Mouse (Mus musculus) naive thymus-derived CD4-positive, alpha-beta T cell, adult 2 months (primary cell): ENCODE data around the gene Ten1.

Experiments used
- DNase-seq: peaks from one replicate; pipeline ENCODE4 v3.0.0-alpha.2; 2011; ENCODE audit warnings: low read depth

Ten1 gene

DNA sequence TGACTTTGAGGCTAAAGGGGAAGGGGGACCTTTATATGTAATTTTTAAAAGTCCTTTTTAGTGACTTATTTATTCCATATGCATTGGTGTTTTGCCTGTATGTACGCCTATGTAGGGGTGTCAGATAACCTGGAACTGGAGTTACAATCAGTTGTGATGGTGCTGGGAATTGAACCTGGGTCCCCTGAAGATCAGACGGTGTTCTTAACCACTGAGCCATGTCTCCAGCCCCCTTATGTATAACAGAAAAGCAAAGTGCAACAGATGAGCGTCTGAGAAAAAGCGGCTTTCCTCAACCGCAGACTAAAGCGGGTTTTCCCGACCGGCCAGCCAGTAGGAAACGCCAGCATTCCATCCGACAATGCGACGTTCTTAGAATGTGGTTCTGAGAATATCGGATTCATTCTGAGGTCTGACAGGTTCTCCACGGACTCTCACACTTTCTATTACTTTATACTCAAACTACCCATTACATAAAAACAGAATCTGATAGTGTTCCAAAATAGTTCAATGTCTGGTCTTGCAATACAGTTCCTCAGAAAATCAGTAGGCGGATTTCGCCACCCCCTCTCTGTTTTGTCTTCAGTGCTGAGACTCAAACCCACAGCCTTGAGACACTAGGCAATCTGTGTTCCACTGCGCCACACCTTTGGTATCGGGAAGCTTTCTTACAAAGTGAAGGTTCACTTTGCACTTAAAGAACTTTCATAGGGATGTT lies 1.6 kb upstream of the Ten1 start:
- no peak for DNase-seq

DNA sequence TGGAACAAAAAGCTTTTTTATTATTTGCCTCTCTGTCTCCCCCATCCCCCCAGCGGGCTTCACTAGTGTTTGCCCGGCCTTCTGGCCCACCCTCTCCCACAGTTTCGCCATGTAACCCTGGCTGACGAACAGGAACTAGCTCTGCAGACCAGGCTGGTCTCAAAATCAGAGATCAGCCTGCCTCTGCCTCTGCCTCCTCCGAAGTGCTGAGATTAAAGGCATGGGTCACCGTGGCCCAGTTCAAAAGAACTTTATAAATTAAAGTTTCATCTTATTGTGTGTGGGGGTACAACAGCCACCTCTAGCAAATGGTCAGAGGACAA lies 1.1 kb upstream of the Ten1 start:
- no peak for DNase-seq

GRCm38 (mm10) chr11:116198132-116198531 lies 523 bp upstream of the Ten1 start:
- no peak for DNase-seq

GRCm38 (mm10) chr11:116201151-116201550 lies 2.5 kb downstream of the Ten1 start:
- no peak for DNase-seq

GRCm38 (mm10) chr11:116203150-116203549 lies 4.5 kb downstream of the Ten1 start:
- no peak for DNase-seq

- no peak for DNase-seq
Measured at GRCm38 (mm10) chr11:116206678-116207077, 8.0 kb downstream of the Ten1 start.

- DNase-seq = no peak
Measured at GRCm38 (mm10) chr11:116208660-116209059, 10.0 kb downstream of the Ten1 start.

DNA sequence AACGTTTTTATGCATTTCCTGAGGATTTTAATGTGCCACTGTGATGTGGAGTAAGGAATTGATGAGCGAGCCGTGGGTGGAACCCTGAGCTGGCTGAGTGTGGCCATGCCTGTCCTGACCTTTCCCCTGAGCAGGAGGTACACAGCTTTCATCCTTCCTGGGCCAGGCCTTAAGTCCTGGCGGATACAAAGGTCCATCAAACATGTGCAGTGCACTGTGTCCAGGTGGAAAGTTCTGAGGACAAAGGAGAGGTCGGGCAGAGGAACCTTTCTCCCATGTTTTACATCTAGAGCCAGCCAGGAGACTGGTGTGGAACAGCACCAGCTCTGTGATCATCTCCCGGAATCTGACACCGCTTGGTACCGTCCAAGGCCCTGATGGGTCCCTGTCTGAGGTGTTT lies 10.6 kb downstream of the Ten1 start:
- DNase-seq = no peak

DNA sequence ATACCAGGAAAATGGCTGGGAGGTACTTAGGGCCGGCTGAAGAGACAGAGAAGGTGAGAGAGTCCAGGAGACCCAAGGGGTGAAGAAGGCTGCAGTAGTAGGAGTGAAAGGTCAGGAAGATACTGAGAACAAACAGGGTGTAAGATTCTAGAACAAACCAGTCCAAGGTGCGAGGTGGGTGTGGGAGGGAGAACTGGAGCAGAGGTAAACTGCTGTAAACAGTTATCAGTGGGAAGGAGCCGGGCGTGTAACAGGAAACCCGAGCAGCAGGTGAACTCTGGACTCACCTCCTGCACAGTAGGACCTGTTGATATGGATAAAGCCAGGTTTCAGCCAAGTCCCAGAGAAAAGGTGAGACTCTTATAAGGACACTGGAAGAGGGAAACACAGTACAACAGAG lies 12.0 kb downstream of the Ten1 start:
- DNase-seq = no peak

DNA sequence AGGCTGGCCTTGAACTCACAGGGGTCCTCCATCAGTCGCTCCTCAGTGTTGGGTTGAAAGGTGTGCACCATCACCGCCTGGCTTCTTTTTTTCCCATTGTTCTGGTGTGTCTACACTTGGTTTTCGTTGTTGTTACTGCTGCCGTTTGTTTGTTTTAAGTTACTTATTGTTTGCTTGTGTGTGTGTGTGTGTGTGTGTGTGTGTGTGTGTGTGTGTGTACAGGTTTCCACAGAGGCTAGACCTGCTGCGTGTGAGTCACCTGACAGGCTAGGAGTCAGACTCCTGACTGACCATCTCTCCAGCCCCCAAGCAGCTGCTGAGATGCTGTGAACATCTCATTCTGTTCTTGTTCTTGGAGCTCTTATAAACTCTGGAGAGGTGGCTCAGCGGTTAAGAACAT lies 14.2 kb downstream of the Ten1 start:
- no peak for DNase-seq

GRCm38 (mm10) chr11:116213877-116214510 lies 15.3 kb downstream of the Ten1 start:
- no peak for DNase-seq

DNA sequence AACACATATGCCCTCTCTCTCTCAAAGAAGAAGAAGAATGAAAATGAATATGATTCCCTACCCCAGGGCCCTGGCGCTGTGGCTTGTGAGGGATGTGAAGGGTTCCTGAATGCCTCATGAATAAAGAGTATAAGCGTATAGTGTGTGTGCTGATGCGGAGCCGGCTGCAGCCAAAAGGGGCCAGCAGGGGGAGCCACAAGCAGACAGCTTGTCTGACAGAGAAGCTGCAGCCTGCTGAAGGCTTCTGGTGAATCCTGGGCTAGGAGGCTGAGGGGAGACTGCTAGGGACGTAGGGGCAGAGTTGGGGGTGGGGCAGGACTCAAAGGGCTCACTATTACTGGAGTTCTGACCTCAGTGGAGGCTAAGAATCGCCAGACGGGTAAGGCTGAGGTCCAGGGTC lies 16.5 kb downstream of the Ten1 start:
- no peak for DNase-seq

GRCm38 (mm10) chr11:116215991-116216390 lies 17.3 kb downstream of the Ten1 start:
- no peak for DNase-seq

GRCm38 (mm10) chr11:116216549-116216948 lies 17.9 kb downstream of the Ten1 start:
- no peak for DNase-seq

GRCm38 (mm10) chr11:116218263-116218662 lies 19.6 kb downstream of the Ten1 start:
- no peak for DNase-seq

DNA sequence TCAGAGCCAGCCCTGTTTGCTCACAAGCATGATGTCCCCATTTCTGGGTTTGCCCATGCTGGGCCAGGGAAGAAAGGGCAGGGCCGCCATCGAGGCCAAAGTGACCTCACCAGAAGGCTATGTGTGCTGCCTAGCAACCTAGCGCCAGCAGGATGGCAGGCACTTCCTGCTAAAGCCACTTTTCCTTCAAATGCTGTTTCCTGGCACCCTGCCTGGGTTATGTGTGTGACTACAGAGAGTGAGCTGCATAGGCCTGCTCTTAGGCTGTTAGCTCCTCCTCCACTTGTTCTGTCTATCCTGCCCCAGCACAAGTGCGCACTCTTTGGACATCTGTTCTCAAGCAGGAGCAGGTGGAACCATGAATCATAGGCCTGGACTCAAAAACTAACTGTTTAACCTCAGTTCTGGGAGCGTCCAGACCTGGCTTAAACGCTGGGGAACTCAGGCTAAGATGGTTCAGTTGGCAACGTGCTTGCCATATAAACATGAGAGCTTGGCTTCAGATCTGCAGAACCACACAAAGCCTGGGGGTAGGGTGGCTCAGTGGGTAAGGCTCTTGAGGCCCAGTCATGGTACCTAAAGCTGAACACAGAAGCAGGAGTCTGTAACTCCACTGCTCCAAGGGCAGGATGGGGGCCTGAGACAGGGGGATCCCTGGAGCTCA lies 20.2 kb downstream of the Ten1 start:
- peak; percentile 56 for DNase-seq

DNA sequence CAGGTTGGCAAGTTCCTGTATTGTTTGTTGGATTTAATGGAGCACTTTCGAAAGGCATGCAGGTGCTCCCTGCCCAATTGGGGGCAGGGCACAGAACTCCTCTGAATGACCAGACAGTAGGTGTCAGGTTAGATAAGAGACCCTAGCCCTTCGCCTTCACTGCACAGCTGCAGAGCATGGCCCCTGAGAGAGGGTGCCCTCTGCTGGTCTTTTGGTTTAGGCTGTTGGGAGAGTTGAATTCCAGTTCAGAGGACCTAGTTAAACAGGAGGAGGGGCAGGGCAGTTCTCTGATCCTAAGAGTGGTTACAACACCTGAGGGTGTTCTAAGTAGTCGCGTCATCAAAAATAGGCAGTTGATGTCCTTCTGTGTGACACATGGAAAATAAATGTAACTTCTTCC lies 21.2 kb downstream of the Ten1 start:
- peak; percentile 77 for DNase-seq

DNA sequence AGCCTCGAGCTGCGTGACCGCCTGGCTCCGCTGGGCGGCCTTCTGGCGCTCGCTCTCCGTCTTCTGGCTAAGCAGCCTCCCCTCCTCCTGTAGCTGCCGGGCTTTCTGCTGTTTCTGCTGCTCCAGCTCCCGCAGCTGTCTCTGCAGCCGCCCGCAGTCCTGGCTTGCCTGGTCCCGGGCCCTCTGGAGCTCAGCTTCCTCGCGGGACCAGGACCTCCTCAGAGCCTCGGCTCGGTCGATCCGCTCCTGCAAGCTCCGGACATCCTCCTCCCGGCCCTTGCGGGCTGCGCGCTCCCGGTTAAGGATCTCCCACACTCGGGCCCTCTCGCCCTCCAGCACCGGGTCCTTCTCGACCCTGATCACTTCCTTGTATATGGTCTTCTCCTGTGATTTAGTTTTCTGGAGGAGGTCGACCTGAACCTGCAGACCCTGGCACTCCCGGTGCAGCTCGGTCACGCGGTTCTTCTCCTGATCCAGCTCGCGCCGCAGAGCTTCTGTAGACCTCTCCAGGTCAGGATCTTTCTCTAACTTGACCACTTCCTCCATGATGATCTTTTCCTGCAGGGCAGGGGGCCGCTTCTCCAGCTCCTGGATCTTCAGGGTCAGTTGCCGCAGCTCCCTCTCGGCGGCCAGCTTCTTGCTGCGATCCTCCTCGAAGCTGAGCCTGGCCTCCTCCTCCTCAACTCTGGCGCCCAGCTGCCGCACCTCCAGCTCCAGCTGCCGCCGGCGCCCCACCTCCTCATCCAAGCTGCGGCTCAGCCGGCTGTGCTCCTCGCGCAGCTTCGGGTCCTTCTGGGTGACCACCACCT lies 23.5 kb downstream of the Ten1 start:
- no peak for DNase-seq

DNA sequence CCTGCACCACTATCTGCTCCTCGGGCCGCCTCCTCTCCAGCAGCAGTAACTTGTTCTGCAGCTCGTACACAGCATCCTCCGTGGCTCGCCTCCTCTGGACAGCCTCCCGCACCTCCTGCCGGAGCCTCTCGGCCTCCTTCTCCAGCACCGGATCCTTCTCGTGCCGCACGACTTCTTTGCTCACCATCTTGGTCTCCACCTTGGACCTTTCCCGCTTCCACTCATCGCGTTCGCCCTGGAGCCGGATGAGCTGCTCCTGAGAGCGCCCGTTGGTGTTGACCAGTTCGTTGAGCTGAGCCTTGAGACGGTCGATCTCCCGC lies 24.0 kb downstream of the Ten1 start:
- no peak for DNase-seq

- DNase-seq = peak; percentile 90
Measured at GRCm38 (mm10) chr11:116226414-116226813, 27.8 kb downstream of the Ten1 start.

- no peak for DNase-seq
Measured at GRCm38 (mm10) chr11:116228699-116229098, 30.0 kb downstream of the Ten1 start.

DNA sequence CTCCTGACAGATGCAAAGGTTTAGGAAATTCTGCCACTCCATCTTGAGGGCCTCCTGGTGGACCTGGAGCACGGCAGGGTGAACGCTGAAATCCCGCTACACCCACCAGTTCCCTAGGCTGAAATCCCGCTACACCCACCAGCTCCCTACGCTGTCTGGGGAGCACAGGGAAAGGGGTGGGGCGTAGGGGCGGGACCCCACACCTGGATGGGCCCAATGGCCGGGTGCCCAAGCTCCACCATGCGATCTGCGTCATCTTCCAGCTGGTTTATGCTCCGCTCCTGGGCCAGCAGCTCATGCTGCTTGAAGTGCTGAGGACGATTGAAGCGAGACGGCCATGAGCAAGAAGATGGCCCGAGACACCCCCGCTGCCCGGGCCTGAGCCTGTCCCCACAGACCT lies 33.8 kb downstream of the Ten1 start:
- no peak for DNase-seq

GRCm38 (mm10) chr11:116234901-116235300 lies 36.2 kb downstream of the Ten1 start:
- no peak for DNase-seq
